Mouse (Mus musculus): ENCODE results near the gene Gid8. TPM values are rescaled to one million over a fixed set of nuclear protein-coding genes. Genes with fewer than 3 reads are reported as not detected.

Gene Gid8
- 10 to 100 TPM; 66.3 to 67.5 TPM for total RNA-seq (2021)

- intact Hi-C loops (cut with DNase I) = no loop called here
- peak; percentile 97 for DNase-seq
Measured at GRCm38 (mm10) chr2:180709923-180710272, at the start of gene Gid8, which contains the start of gene Dido1. Gene Gid8, plus strand, starts transcription at chr2:180710117. Gene Dido1, minus strand, starts transcription at chr2:180709999.

- intact Hi-C loops (cut with DNase I) = no loop called here
- DNase-seq = no peak
Measured at GRCm38 (mm10) chr2:180660521-180660920, 49.4 kb upstream of the Gid8 start.

GRCm38 (mm10) chr2:180662008-180662407, 47.9 kb upstream of the Gid8 start:
- no peak for DNase-seq
- intact Hi-C loops (cut with DNase I) = no loop called here

GRCm38 (mm10) chr2:180676706-180677105, 33.2 kb upstream of the Gid8 start:
- DNase-seq = no peak
- intact Hi-C loops (cut with DNase I) = no loop called here

- DNase-seq = peak; percentile 54
- intact Hi-C loops (cut with DNase I) = no loop called here
Measured at GRCm38 (mm10) chr2:180678609-180679140, 31.2 kb upstream of the Gid8 start.

GRCm38 (mm10) chr2:180681225-180681624, 28.7 kb upstream of the Gid8 start:
- DNase-seq = no peak
- intact Hi-C loops (cut with DNase I) = no loop called here

GRCm38 (mm10) chr2:180683524-180683923, 26.4 kb upstream of the Gid8 start:
- intact Hi-C loops (cut with DNase I) = no loop called here
- DNase-seq = no peak

- no peak for DNase-seq
- intact Hi-C loops (cut with DNase I) = no loop called here
Measured at GRCm38 (mm10) chr2:180684031-180684430, 25.9 kb upstream of the Gid8 start.

GRCm38 (mm10) chr2:180689841-180690240, 20.1 kb upstream of the Gid8 start:
- no peak for DNase-seq
- intact Hi-C loops (cut with DNase I) = no loop called here

GRCm38 (mm10) chr2:180692630-180693029, 17.3 kb upstream of the Gid8 start:
- peak; percentile 20 for DNase-seq
- intact Hi-C loops (cut with DNase I) = no loop called here

- intact Hi-C loops (cut with DNase I) = no loop called here
- DNase-seq = no peak
Measured at GRCm38 (mm10) chr2:180695176-180695575, 14.7 kb upstream of the Gid8 start.

GRCm38 (mm10) chr2:180700457-180700856, 9.5 kb upstream of the Gid8 start:
- DNase-seq = no peak
- intact Hi-C loops (cut with DNase I) = no loop called here

GRCm38 (mm10) chr2:180701053-180701766, 8.7 kb upstream of the Gid8 start:
- intact Hi-C loops (cut with DNase I) = no loop called here
- no peak for DNase-seq

GRCm38 (mm10) chr2:180701767-180702621, 7.9 kb upstream of the Gid8 start:
- intact Hi-C loops (cut with DNase I) = no loop called here
- DNase-seq = peak; percentile 95

GRCm38 (mm10) chr2:180702701-180703149, 7.2 kb upstream of the Gid8 start:
- no peak for DNase-seq
- intact Hi-C loops (cut with DNase I) = no loop called here

GRCm38 (mm10) chr2:180703175-180703574, 6.7 kb upstream of the Gid8 start:
- intact Hi-C loops (cut with DNase I) = no loop called here

GRCm38 (mm10) chr2:180703645-180704359, 6.1 kb upstream of the Gid8 start:
- intact Hi-C loops (cut with DNase I) = no loop called here
- DNase-seq = no peak

More at GRCm38 (mm10) chr2:180703175-180703574, 6.7 kb upstream of the Gid8 start:
- DNase-seq = no peak

- intact Hi-C loops (cut with DNase I) = no loop called here
- no peak for DNase-seq
Measured at GRCm38 (mm10) chr2:180704591-180704990, 5.3 kb upstream of the Gid8 start.

- intact Hi-C loops (cut with DNase I) = no loop called here
- DNase-seq = no peak
Measured at GRCm38 (mm10) chr2:180705066-180705465, 4.9 kb upstream of the Gid8 start.

- intact Hi-C loops (cut with DNase I) = no loop called here
Measured at GRCm38 (mm10) chr2:180705975-180706374, 3.9 kb upstream of the Gid8 start.

More at GRCm38 (mm10) chr2:180705975-180706374, 3.9 kb upstream of the Gid8 start:
- no peak for DNase-seq

Measured in left cerebral cortex, postnatal 4 days (tissue).